Mouse (Mus musculus) thymus, postnatal 0 days (tissue): ENCODE results near the gene Rapgef1. TPM values are rescaled to one million over a fixed set of nuclear protein-coding genes. Genes with fewer than 3 reads are reported as not detected.

ENCODE experiments used
- DNase-seq: peaks from one replicate; pipeline ENCODE4 v3.0.0-alpha.2; 2015; ENCODE audit warnings: low spot score
- polyA plus RNA-seq: library from polyadenylated mRNA; unstranded; fragments of >200 nt; fragmentation: Nextera tagmentation; extraction: Ambion mirVana; gene quantifications from 2 replicates; pipeline ENCODE4 v1.2.1, GENCODE M21; 2015

The Rapgef1 gene
- 16.0 and 19.1 TPM in 2 replicates for polyA plus RNA-seq

DNA sequence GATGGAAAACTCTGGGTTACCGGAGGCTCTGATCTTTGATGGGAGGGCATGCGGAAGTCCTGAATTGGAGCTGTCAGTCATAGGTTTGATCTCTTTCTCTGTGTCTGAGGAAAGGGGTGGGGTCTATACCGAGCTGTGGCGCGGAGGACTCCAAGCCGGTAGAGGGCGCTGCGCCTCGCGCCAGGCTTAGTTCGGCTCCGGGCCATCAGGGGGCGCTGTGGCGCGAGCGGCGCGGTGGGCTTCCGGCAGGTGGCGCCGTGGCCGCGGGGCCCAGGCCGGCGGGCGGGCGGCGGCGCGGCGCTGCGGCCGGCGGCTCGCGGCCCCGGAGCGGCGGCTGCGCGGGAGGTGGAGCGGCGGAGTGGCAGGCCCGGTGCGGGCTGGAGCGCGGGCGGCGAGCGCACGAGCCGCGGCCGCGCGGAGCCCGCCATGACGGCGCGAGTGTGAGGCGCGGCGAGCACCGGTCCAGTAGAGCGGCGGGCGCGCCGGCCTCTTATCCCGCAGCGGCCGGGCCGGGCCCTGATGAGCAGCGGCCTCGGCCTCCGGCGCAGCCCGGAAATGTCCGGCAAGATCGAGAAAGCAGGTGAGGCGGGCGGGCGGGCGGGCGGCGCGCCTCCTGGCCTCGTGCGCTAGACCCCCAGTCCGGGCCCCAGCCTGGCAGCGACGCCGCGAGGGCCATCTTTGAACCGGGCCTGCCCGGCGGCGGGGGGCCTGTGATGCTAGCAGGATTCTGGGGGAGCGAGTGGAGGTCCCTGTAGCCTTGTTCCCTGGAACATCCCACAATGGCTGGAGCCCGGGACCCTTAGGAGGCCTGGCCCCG is at the start of gene Rapgef1:
Rapgef1 (plus strand) TSS at position 237 of the 817 bp plus-strand sequence.
- DNase-seq = peak; percentile 88

DNA sequence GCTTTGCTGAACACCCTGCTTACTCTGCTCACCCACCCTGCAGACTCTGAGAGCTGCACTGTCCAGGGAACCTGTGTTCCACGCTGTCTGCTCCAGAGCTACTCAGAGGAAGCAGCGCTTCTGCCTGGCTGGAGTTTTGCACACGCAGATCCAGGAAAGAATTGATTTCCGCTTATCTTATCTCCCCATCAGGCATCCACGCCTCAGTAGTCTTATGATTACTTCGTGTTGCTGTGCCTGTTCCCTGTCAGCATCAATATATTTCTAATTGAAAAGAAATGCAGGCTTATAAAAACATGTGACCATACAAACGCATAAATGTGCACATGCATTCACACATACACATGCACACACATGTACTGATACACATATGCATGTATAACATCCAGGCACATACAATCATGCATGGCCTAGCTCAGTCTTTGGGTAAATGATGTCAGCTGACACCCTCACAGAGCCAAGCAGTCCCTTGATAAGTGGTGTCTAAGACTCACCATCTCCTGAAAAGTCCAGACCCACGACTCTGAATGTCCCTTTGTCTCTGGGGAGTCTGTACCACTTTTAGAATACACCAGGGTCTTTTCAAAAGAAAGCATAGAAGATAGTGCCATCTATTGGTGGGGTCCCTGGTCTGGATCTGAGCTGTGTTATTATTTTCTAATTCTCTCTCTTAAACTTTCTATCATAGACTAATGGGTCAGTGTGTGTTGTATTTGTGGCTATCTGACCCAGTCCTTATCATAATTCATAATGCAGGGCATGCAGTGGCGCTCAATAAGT is 47.4 kb upstream of the Rapgef1 start:
- DNase-seq = no peak

DNA sequence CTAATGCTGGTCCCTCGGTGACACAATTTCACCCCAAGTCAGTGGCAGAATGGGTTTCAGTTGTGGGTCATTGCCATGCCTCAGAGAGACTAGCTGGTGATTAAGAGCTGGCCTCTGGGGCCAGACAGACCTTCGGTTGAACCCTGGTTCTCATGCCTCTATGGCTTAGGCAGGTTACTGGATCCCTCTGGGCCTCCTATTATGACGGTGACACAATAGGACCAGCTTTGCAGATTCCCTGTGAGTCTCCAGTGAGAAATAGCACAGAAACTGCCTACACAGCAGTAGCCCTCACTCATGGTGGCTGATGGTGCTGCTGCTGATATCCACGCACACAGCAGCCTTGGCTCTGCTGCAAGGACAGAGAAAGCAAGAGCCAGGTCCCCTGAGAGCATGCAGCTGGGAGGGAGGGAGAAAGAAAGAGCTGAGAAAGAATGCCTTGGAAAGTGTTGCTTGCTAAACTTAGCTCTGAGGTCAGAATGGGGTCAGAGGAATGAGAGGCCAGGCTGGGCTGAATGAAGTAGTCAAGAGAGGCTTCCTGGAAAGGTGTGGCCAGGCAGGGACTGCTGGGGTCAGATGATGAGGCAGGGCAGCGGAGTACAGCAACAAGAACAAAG is 46.6 kb upstream of the Rapgef1 start:
- no peak for DNase-seq

DNA sequence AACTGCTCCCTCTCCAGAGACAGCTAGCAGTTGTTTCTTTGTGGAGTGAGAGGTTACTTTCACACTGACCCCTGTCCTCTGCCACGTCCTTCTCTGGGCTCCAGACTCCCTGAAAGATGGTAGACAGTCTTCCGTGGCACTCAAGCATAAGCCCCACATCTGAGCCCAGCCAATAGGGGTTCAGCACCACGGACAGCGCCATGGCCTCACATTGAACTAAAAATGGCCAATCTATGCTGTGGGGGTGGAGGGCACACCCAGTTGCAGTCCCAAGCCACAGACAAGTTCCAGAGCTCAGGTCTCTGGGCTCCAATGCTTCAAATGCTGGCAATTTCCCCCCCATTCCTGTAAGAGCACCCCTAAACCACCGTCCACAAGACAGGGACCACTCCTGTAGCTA is 45.9 kb upstream of the Rapgef1 start:
- peak; percentile 75 for DNase-seq

DNA sequence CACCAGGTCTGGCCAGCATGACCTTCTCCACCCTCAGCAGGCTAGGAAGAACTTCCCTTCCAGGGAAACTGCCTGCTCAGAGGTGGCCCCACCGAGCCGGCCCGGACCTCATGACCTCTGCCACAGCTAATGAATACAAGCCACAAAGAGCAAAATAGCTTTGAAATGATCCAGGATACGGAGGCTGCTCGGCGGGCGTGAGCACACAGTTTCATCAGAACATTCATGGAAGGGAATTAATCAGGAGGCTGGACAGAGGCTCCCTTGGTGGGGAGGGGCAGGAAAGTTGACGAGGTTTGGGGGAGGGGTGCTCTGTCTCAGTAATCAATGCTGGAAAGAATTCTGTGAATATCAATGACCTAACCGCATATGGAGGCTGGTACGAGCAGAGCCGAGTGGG is 45.3 kb upstream of the Rapgef1 start:
- no peak for DNase-seq

DNA sequence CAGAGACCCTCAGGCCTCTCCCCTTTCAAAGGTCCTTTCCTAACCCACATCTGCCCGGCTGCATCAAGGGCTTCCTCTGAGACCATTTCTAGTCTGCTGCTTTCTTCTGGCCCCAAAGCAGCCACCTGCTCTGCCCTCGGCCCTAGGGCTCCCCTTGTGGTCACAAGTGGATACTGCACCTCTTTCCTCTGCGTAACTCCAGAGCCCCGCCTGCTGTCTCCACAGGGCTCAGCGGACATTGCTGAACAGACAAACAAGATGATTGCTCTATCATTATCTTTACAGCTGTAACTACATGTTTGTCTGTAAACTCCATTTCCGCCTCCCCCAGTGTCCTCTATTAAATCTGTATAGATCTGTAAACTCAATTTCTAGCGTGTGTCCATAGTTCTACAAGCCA is 37.1 kb upstream of the Rapgef1 start:
- peak; percentile 84 for DNase-seq

DNA sequence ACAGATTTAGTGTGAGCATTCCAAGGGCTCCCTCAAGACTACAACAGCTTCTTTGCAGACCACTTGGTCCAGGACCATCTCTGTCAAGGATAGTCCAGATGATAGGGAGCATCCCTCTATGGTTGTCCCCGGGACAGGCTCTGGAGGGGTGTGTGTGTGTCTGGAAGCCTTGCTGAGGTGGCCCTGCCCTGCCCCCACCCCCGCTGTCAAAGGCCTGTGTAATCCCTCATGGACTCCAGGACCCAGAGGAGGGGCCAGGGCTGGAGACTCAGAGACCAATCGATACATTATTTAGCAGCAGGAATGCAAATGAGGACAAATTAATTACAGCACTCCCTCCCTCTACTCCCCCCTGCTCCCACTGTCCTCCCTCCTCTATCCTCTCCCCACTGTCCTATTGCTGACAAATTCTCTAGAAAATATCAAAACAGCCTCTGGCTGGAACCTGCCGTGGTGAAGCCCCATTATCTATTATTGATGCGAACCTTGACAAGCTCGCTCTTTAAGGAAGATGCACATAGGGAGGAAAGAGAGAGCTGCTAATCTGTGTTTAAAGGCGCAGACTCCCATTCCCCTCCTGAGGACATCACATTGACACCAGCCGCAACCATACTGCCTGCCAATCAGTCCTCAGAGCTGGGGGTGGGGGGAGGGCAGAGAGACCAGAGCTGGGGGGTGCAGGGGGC is 33.4 kb upstream of the Rapgef1 start:
- DNase-seq = no peak

DNA sequence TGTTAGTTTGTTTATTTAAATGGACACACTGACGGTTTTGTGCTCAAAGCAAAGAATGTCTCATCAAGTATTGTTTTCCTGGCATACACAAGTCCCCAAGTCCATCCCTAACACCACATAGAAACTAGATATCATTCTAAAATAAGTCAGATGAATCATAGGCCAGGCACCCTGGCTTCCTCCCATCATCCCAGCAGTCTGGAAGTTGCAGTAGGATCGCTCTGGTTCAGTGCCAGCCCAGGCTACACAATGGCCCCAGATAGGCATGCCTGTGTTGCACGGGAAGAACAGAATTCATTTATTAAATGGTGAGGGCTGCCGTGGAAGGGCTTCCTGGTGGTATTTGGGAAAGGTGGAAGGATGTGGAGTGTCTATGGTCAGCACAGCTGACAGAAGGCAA is 31.5 kb upstream of the Rapgef1 start:
- no peak for DNase-seq

DNA sequence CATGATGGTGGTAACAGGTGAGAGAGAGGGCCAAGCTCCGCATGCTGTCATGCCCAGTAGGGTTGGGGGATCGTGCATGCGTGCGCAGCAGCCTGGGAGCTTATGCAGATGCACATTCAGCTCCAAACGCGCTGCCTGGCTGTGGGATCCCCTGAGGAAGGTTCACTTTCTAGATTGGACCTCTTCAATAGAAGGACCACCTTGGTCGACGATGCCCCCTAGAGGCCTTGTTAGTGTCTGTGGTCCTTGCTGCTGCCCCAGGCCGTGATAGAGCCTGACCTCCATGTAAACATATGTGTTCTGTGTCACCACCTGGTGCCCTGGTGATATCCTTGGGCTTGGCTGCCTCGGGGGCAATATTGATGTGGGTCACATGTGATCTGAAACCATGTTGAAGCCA is 30.3 kb upstream of the Rapgef1 start:
- no peak for DNase-seq

DNA sequence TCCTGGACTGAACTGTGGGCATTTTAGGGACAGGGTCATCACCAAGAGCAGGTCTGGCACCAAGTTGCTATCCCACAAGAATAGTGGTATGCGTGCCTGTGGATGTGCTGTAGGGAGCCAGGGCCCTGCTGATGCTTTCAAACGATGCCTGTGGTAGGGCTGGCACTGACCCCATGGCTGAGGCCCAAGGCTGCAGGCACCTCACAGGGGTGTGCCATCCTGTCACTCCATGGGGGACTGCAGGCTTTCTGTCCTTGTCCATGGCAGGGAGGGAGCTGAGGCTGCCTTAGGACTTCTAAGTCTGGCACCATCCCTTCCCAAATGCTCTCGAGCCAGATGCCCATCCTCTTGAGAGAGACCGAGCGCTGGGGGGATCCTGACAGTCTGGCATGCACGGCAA is 27.9 kb upstream of the Rapgef1 start:
- no peak for DNase-seq

DNA sequence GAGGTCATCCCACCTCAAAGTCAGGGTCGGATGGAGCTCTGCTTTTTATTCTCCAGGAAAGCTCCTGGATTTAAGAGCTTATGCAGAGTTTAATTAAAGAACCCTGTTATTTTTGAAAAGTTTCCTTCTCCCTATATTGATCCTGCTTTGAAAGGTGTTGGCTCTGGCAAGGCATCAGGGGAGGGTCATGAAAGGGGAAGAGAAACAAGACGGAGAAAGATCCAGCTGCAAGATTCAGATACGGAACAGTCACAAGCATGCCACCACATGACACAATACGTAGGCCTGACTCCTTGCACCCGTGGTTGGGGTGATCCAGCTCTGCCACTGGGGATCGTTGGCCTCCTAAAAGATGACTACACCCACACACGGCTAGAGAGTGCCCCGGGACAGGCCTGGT is 27.0 kb upstream of the Rapgef1 start:
- DNase-seq = no peak

DNA sequence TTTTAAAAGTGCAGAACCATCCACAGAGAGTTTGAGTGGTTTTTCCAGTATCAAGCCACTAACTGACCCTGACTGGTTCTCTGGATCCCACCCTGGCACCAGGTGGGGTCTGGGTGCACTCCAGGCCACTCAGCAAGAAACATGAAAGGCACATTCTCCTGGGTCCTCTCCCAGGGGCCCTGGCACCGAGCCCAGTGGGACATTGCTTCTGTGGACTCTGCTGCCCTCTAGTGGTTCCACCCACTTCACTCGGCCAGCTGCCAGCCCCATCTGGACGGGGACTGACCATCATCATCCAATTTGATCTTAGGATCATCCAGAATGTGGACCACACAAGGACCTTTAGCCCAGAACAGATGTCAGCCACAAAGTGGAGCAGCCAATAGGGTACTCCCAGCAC is 15.6 kb upstream of the Rapgef1 start:
- peak; percentile 40 for DNase-seq

DNA sequence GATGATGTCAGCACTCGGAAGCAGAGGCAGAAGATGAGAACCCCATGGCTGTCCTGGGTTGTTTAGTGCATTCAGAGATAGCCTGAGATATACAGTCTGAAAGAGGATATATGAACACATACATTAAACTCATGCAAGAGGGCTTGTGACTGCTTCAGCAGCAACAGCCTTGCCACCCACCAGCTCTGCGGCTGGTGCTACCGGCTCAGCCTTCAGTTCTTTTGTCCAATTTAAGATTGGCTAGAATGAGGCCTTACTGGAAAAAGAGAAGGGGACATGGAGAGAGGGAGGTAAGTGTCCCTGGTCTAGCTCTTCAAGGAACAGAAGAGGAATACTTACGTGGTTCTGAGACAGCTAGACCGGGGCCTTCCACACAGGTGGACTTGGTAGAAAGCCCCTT is 13.9 kb upstream of the Rapgef1 start:
- no peak for DNase-seq

DNA sequence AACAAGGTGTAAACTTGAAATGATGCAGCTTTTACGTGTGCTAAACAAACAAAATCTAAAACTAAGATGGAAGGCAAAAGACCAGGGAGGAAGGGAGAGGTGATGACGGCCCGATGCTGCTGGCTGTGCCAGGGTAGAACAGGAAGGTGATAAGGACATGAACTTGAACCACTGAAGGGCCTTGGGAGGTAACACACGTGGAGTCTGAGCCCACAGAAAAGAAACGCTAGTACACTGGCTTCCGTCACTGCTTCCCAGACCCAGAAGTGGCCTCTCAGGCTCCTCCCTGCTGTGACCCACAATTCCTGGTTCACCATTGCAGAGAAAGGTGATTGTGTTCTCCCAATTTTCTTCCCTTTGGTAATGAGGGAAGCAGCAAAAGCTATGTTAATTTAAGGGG is 13.1 kb upstream of the Rapgef1 start:
- DNase-seq = no peak

DNA sequence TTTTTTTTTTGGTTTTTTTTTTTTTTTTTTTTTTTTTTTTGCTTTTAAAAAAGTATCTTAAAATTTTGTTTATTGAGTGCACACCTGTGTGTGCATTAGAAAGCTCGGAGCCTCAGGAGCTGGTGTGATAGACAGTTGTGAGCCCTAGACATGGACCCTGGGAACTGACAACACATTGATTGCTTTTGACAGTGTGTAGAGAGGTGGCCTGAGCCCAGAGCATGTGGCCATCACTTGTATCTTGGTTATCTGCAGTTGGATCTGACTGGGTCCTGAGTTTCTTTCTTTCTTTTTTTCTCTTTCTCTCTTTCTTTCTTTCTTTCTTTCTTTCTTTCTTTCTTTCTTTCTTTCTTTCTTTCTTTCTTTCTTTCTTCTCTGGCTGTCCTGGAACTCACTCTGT is 2.2 kb upstream of the Rapgef1 start:
- no peak for DNase-seq

DNA sequence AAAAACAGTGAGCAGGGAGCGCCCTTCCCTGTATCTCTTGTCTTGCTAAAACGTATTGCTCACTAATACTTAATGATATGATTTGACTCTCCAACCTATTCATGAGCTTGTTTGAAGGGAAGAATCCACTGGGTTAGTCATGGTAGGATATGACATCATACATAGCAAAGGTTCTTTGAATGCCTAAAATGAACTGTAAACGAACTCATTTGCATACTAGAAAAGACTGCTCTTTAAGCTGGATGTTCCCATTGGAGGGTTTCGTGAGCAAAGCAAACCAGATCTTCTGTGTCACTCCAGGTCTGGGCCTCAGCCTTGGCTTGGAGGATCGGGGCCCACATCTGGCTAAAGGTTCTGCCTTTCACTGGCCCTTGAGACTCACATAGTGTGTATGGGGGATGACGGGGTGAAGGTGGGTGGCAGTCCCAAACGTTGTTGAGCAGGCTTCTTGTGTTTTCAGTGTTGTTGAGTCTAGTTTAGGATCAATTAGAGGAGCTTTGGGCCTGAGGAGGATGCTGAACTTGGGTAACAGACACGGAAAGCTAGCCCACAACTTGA is 515 bp upstream of the Rapgef1 start:
- DNase-seq = no peak

DNA sequence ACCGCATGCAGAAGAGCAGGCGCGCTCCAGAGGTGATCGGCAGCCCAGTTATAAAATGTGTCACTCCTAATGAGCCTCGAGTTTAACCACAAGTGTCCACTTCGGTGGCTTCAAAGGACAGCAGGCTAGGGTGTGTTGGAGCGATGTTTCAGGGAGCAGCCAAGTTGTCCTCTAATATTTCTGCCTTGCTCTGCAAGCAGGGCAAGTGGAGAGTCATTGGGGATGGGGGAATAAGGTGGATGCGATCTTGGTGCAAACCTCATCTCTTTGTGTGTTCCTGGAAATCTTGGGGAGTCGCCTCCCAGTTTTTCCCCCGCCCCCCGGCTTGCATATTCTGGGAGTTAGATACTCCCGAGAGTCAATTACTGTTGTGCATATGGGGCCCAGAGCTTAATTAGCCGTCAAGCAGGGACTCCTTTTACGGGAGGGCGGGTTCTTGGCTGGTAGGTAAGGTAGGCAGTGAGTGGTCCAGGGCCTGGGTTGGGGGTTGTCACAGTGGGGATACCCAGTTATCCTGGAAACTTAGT is 844 bp downstream of the Rapgef1 start:
- no peak for DNase-seq

DNA sequence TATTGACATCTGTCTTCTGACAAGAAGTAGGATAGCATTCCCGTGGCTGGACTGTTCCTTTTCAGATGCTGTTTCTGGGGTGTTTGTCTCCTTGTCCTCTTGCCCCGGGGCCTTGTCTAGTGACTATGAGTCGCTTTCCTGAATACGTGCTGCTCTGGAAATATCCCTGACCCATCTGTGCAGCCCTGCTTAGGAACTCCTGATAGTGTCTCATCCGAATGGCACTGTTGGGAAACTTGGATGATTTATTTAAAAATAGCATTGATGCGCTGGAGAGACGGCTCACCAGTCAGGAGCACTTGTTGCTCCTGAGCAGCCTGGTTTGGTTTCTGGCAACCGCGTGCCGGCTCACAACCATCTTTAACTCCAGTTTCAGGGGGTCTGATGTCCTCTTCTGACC is 1.6 kb downstream of the Rapgef1 start:
- DNase-seq = no peak

DNA sequence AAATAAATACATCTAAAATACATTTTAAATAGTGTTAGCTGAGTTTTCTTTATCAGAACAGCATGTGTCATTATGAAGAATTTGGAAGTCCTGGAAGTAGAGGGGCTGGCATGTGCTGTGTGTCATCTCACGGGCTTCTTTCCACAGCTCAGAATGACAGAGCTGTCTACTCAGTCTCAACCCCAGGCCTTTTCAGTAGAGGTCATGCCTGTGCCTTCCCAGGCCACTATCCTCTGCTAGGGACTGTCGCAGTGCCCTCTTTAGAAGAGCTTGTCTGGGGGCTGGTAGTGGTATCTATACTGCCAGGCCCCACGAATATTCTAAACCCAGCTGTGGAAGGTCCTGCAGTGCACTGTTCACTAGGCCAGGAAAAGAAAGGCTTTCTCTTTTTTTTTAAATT is 2.1 kb downstream of the Rapgef1 start:
- DNase-seq = no peak

DNA sequence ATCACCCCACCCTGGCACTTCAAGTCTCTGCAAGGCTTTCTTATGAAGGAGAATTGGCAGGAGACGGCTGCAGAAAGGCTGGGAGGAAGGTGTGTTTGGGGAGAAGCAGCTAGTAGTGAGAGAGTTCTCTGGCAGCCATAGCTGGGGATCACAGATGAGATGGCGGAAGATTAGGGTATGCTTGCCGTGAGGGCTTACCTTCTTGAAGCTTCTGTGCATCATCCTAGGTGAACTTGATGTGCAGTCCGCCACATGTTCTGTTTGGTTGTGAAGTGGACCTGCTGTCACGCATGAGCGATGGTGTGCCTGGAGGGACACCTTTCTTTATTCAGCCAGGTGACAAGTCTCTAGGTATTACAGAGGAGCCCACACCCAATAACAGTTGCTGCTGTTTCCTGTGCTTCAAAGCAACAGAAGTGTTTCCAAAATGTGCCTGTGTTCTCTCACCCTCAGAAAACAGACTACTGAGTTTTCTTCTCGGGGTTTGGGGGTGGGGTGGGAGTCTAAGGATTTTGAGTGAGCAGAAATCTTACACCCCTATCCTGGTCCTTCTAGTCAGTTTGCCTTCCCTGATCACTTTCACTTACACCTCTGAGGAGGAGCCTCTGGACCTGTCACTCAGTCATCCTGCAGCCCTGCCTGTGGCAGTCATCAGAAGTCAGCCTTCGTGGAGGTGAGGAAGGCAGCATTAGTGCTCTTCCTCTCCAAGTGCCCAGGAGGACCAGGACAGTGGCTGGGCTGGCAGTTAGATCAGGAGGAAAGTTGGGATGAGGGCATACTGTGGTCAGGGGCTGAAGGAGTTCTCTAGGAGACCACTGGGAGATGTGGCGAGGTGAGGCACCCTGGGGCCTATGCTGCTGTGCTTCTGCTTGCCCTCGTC is 2.8 kb downstream of the Rapgef1 start:
- peak; percentile 71 for DNase-seq
